Mouse (Mus musculus) limb, embryonic 13.5 days (tissue): ENCODE data around the gene Gnai2. TPM values are rescaled to one million over a fixed set of nuclear protein-coding genes. Genes with fewer than 3 reads are reported as not detected.

ENCODE experiments used
- ATAC-seq: fragments of 200-750 bp; cut with Nextera tagmentation; 2 replicates; pipeline ENCODE4 v1.8.0; 2017; ENCODE audit warnings: low read depth, moderate number of reproducible peaks, moderate TSS enrichment; ENCODE audit not compliant: low FRiP score
- H3K27ac ChIP-seq: fragments of 300-500 bp; sonication (generic); 2 replicates; pipeline ENCODE4 v1.5.1; 2015; ENCODE audit warnings: inconsistent platforms, mild to moderate bottlenecking, moderate library complexity
- H3K27me3 ChIP-seq: fragments of 300-500 bp; sonication (generic); 2 replicates; pipeline ENCODE4 v1.6.1; 2015; ENCODE audit warnings: mild to moderate bottlenecking, inconsistent platforms
- H3K36me3 ChIP-seq: fragments of 300-500 bp; sonication (generic); 2 replicates; pipeline ENCODE4 v1.6.1; 2015; ENCODE audit warnings: inconsistent platforms, mild to moderate bottlenecking, moderate library complexity
- H3K4me1 ChIP-seq: fragments of 300-500 bp; sonication (generic); 2 replicates; pipeline ENCODE4 v1.6.1; 2015; ENCODE audit warnings: inconsistent platforms
- H3K4me2 ChIP-seq: fragments of 300-500 bp; sonication (generic); replicated peaks from 2 replicates; pipeline ENCODE4 v1.6.1; 2015; ENCODE audit warnings: inconsistent platforms, mild to moderate bottlenecking, moderate library complexity
- H3K4me3 ChIP-seq: fragments of 300-500 bp; sonication (generic); 2 replicates; pipeline ENCODE4 v1.5.1; 2015; ENCODE audit warnings: moderate library complexity, mild to moderate bottlenecking, inconsistent platforms
- H3K9ac ChIP-seq: fragments of 300-500 bp; sonication (generic); 2 replicates; pipeline ENCODE4 v1.6.1; 2015; ENCODE audit warnings: mild to moderate bottlenecking, inconsistent platforms
- H3K9me3 ChIP-seq: fragments of 300-500 bp; sonication (generic); 2 replicates; pipeline ENCODE4 v1.6.1; 2016; ENCODE audit warnings: inconsistent platforms
- WGBS: fragments of 180-500 bp; shearing (Covaris S2); methylation state at CpG from one replicate; pipeline ENCODE4 v1.1.7; 2015; 5-methylcytosine and 5-hydroxymethylcytosine counted together
- polyA plus RNA-seq: library from polyadenylated mRNA; unstranded; fragments of >200 nt; fragmentation: Nextera tagmentation; extraction: Ambion mirVana; gene quantifications from 2 replicates; pipeline ENCODE4 v1.2.1, GENCODE M21; 2015

The Gnai2 gene
- polyA plus RNA-seq, 1 experiment from 2014 or later = 383 TPM

GRCm38 (mm10) chr9:107653474-107653873 lies 18.3 kb upstream of the Gnai2 start:
- ATAC-seq = no peak
- no peaks in the 10 kb centered on the region for H3K27me3 ChIP-seq
- H3K36me3 ChIP-seq = no peaks in the 10 kb centered on the region
- H3K4me2 ChIP-seq = no peak overlapping the region
- peaks cover 24% of the 10 kb centered on the region for H3K4me1 ChIP-seq
- 86% methylated on average over 2 of the region's 2 CpGs for WGBS
- no peak overlapping the region for H3K4me3 ChIP-seq
- no peak overlapping the region for H3K27ac ChIP-seq
- no peaks in the 10 kb centered on the region for H3K9me3 ChIP-seq
- H3K9ac ChIP-seq = no peak overlapping the region

GRCm38 (mm10) chr9:107650708-107651481 lies 15.7 kb upstream of the Gnai2 start:
- no peak overlapping the region for H3K4me3 ChIP-seq
- WGBS = 21% methylated on average over 12 of the region's 12 CpGs
- peak; percentile 76 for ATAC-seq
- no peaks in the 10 kb centered on the region for H3K36me3 ChIP-seq
- H3K27me3 ChIP-seq = no peaks in the 10 kb centered on the region
- H3K27ac ChIP-seq = peak overlapping the region; percentile 74; the same call in 1 of the 2 replicates
- H3K4me1 ChIP-seq = peaks cover 24% of the 10 kb centered on the region
- peak overlapping the region; percentile 43 for H3K9ac ChIP-seq
- H3K4me2 ChIP-seq = peak overlapping the region; percentile 34; the same call in 1 of the 2 replicates
- no peaks in the 10 kb centered on the region for H3K9me3 ChIP-seq

DNA sequence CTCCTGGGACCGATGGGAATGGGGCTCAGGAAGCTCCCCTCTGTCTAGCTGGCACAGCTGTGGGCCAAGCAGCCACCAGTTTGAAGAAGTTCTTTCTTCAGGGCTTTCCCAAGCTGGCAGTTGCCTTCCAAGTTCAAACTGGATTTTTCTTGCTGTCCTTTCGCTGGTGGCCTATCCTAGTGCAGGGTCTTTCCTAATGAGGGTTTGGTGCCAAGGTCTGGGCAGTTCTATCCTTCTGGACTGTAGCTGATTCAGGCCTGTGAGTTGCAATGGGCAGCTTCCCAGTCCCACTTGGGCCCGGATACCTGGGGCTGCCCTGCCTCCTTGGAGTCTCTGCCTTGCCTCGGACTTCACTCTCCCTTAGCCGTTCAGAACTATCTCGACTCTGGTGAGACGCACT lies 15.1 kb upstream of the Gnai2 start:
- no peak overlapping the region for H3K4me3 ChIP-seq
- no peaks in the 10 kb centered on the region for H3K9me3 ChIP-seq
- H3K36me3 ChIP-seq = no peaks in the 10 kb centered on the region
- peaks cover 27% of the 10 kb centered on the region for H3K4me1 ChIP-seq
- 54% methylated on average over 7 of the region's 7 CpGs for whole genome bisulfite sequencing
- no peak for ATAC-seq
- H3K9ac ChIP-seq = no peak overlapping the region
- peak overlapping the region; percentile 74; the same call in 1 of the 2 replicates for H3K27ac ChIP-seq
- no peaks in the 10 kb centered on the region for H3K27me3 ChIP-seq
- H3K4me2 ChIP-seq = no peak overlapping the region

DNA sequence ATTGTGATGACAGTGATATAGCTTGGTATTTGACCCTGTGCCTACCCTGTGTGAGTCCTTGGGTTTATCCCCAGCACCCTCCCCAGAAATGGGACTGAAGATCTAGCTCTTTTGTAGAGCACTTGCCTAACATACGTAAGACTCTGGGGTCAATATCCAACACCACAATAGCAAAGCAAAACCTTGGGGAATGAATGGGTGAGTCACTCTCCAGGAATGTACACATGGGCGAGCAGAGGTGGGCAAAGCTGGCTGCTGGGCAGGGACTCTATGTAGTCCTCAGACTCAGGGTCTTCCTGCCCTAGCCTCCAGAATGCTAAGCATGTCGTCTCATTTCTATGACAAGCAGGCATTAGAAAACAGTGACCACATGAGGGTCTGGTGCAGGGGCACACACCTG lies 13.6 kb upstream of the Gnai2 start:
- Histone ChIP-seq H3K4me1 (peaks cover 38% of the 10 kb centered on the region), H3K4me2 (no peak overlapping the region), H3K27me3 (no peaks in the 10 kb centered on the region), H3K36me3 (no peaks in the 10 kb centered on the region), H3K27ac (no peak overlapping the region), H3K9ac (no peak overlapping the region), H3K9me3 (no peaks in the 10 kb centered on the region), H3K4me3 (no peak overlapping the region)
- 74% methylated on average over 3 of the region's 3 CpGs for WGBS
- no peak for ATAC-seq

DNA sequence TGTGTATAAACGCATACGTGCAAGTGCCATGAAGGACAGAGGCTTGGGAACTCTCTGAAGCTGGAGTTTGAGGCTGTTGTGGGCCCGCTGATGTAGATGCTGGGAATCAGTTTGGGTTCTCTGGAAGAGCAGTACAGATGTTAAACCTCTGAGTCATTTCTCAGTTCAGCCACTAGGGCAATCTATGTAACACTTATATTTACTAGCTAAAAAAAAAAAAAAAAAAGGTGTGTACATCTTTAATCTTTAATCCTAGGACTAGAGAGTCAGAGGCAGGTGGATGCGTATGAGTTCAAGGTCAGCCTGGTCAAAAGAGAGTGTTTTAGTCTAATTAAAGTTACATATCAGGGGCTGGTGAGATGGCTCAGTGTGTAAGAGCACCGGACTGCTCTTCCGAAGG lies 11.8 kb upstream of the Gnai2 start:
- Histone ChIP-seq H3K36me3 (no peaks in the 10 kb centered on the region), H3K27ac (no peak overlapping the region), H3K4me2 (no peak overlapping the region), H3K4me1 (peaks cover 38% of the 10 kb centered on the region), H3K9me3 (no peaks in the 10 kb centered on the region), H3K27me3 (no peaks in the 10 kb centered on the region), H3K4me3 (no peak overlapping the region), H3K9ac (no peak overlapping the region)
- 77% methylated on average over 6 of the region's 6 CpGs for WGBS
- no peak for ATAC-seq

DNA sequence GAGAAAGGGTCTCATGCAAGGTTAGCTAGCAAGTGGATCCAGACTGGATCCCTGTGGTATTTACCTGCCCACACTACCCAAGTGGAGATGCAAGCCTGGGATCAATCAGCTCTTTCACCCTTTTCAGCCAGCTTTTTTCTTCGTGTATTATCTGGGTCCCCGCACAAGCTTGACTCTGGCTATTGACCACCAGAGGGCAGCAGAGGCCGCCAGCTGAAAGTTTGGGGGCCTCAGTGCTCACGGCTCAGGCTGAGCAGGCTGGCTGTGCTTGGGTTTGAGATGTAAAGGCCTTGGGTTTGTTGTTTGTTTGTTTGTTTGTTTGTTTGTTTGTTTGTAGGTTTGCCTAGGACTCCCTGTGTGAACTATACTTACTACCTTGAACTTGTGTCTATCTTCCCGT lies 10.4 kb upstream of the Gnai2 start:
- ATAC-seq = peak; percentile 60; the same call in 1 of the 2 replicates
- Histone ChIP-seq H3K27me3 (no peaks in the 10 kb centered on the region), H3K4me3 (no peak overlapping the region), H3K36me3 (no peaks in the 10 kb centered on the region), H3K4me2 (0 out of 2 replicates have a peak overlapping the region, but pooled peaks have one; percentile 10), H3K9ac (no peak overlapping the region), H3K4me1 (peaks cover 24% of the 10 kb centered on the region), H3K27ac (no peak overlapping the region), H3K9me3 (no peaks in the 10 kb centered on the region)
- WGBS = 17% methylated on average over 5 of the region's 5 CpGs

DNA sequence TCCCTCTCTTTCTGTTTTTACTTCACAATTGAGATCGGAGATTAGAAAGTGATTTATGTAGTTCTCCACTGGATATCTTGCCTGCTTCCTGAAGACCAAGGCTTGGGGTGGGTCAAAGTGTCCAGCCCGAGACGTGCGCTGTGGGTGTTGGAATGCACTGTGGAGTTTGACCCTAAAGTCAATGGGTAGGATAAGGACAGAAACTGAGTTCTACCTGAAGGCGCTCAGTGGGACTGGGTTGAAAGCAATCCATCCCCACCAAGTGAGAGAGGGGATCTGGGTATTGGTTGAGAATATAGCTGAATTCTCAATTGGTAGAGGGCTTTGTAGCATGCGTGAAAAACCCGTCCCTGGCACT lies 10.0 kb upstream of the Gnai2 start:
- H3K27ac ChIP-seq = no peak overlapping the region
- peak overlapping the region; percentile 43; the same call in 1 of the 2 replicates for H3K4me3 ChIP-seq
- H3K4me1 ChIP-seq = peaks cover 20% of the 10 kb centered on the region
- WGBS = 49% methylated on average over 7 of the region's 7 CpGs
- H3K9me3 ChIP-seq = no peaks in the 10 kb centered on the region
- ATAC-seq = no peak; the same call in 1 of the 2 replicates
- no peaks in the 10 kb centered on the region for H3K36me3 ChIP-seq
- peak overlapping the region; percentile 69 for H3K9ac ChIP-seq
- peak overlapping the region; percentile 70 for H3K4me2 ChIP-seq
- no peaks in the 10 kb centered on the region for H3K27me3 ChIP-seq

DNA sequence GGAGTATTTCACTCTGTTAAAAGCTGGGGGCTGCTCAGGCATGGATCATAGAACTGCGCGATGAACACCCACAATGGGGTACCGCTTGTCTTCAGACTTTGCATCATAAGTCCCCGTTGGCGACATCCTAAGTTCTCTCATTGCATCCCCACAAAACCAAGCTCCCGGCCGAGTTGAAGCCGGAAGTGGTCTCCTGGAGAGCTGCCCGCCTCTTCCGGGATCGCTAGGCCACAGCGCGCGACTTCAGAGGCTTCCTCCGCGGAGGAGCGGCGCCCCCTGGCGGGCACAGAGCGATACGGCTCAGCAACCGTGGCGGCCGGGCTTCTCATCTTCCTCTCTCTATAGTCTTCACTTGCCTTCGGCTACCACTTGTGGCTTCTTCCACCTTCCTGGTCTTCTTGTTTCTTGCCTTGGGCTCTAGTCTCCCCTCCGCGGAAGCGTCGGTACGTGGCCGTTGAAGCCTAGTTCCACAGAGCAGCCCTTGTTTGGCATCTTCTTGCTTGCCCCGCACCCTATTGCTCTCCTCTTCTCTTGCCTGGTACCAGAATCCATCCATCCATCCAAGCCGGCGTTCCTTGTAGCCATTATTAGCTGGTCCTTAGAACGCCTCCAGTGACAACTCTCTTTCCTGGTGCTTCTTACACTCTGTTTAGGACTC lies 9.5 kb upstream of the Gnai2 start:
- Histone ChIP-seq H3K4me2 (peak overlapping the region; percentile 70), H3K27ac (peak overlapping the region; percentile 64), H3K9ac (peak overlapping the region; percentile 69), H3K27me3 (no peaks in the 10 kb centered on the region), H3K36me3 (no peaks in the 10 kb centered on the region), H3K4me1 (peaks cover 16% of the 10 kb centered on the region), H3K4me3 (peak overlapping the region; percentile 43), H3K9me3 (no peaks in the 10 kb centered on the region)
- ATAC-seq = peak; percentile 84
- WGBS = 3% methylated on average over 35 of the region's 35 CpGs

GRCm38 (mm10) chr9:107643544-107644214 lies 8.5 kb upstream of the Gnai2 start:
- peak overlapping the region; percentile 70 for H3K4me2 ChIP-seq
- no peak overlapping the region for H3K9ac ChIP-seq
- H3K4me1 ChIP-seq = peaks cover 14% of the 10 kb centered on the region
- no peak for ATAC-seq
- H3K27ac ChIP-seq = no peak overlapping the region
- 91% methylated on average over 13 of the region's 13 CpGs for WGBS
- H3K36me3 ChIP-seq = no peaks in the 10 kb centered on the region
- H3K9me3 ChIP-seq = no peaks in the 10 kb centered on the region
- peak overlapping the region; percentile 43; the same call in 1 of the 2 replicates for H3K4me3 ChIP-seq
- no peaks in the 10 kb centered on the region for H3K27me3 ChIP-seq

GRCm38 (mm10) chr9:107641666-107642065 lies 6.5 kb upstream of the Gnai2 start:
- H3K4me2 ChIP-seq = no peak overlapping the region
- H3K27ac ChIP-seq = no peak overlapping the region
- H3K27me3 ChIP-seq = no peaks in the 10 kb centered on the region
- H3K9me3 ChIP-seq = no peaks in the 10 kb centered on the region
- no peaks in the 10 kb centered on the region for H3K36me3 ChIP-seq
- ATAC-seq = no peak
- H3K4me1 ChIP-seq = peaks cover 24% of the 10 kb centered on the region
- no peak overlapping the region for H3K9ac ChIP-seq
- no peak overlapping the region for H3K4me3 ChIP-seq
- WGBS = 18% methylated on average over 8 of the region's 8 CpGs

DNA sequence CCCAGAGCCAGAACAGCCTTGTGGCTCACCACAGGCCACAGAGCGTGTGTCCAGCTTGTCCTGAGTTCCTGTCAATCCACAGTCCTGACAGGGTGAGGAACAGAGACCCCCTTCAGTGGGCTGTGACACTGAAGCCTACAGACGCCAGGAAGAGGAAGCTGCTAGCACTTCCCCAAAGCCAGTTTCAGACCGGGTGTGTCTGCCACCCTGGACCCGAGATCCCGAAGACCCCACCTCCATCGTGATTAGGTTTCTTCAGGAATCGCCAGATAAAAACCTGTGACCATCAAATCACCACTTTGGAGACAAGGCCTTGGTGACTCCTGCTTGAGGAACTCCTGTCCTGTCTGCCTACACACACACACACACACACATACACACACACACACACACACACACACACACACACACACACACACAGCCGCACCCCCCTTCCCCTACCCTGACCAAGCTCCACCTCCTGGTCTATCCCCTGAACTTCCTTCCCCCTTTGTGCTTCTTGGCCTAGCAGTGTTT lies 5.1 kb upstream of the Gnai2 start:
- H3K4me3 ChIP-seq = no peak overlapping the region
- H3K27ac ChIP-seq = no peak overlapping the region
- H3K4me2 ChIP-seq = no peak overlapping the region
- peaks cover 31% of the 10 kb centered on the region for H3K4me1 ChIP-seq
- no peaks in the 10 kb centered on the region for H3K9me3 ChIP-seq
- ATAC-seq = no peak
- H3K9ac ChIP-seq = peak overlapping the region; percentile 32; the same call in 1 of the 2 replicates
- 54% methylated on average over 8 of the region's 8 CpGs for WGBS
- H3K27me3 ChIP-seq = no peaks in the 10 kb centered on the region
- H3K36me3 ChIP-seq = no peaks in the 10 kb centered on the region

- H3K4me2 ChIP-seq = peak overlapping the region; percentile 17; the same call in 1 of the 2 replicates
- H3K4me3 ChIP-seq = no peak overlapping the region
- H3K4me1 ChIP-seq = peaks cover 35% of the 10 kb centered on the region
These were observed 1.9 kb upstream of the Gnai2 start for GRCm38 (mm10) chr9:107637070-107637469.

More at GRCm38 (mm10) chr9:107637070-107637469, 1.9 kb upstream of the Gnai2 start:
- Histone ChIP-seq H3K27ac (peak overlapping the region; percentile 29; the same call in 1 of the 2 replicates), H3K9ac (no peak overlapping the region), H3K9me3 (no peaks in the 10 kb centered on the region), H3K27me3 (no peaks in the 10 kb centered on the region), H3K36me3 (0 out of 2 replicates have a peak, but pooled peaks cover 3% of the 10 kb centered on the region)
- ATAC-seq = no peak
- WGBS = 27% methylated on average over 7 of the region's 7 CpGs
